Mouse (Mus musculus) erythroblast, embryonic 14.5 days (primary cell): ENCODE data around the gene Whrn.

Experiments
- GATA1 ChIP-seq: IDR thresholded peaks from 2 replicates; pipeline ENCODE4 v1.6.1; 2012; ENCODE audit warnings: low read length, inconsistent platforms, mixed read lengths
- TAL1 ChIP-seq: IDR thresholded peaks from 3 replicates; pipeline ENCODE4 v1.6.1; 2012; ENCODE audit warnings: low read length, inconsistent platforms, mixed read lengths

GRCm38 (mm10) chr4:63486523-63486922 lies 9.3 kb downstream of the Whrn start:
- TF ChIP-seq GATA1 (no peak), TAL1 (no peak)
